Comparison of ENCODE assay signal across 15 mouse cellular contexts in genomic region chr9:95255844-95256243, GRCm38 (mm10).
"Had no signal": no experiment of that assay in that cellular context is flagged by ENCODE, and none has a peak within 500 bp of the region (broad histone marks: within the 10 kb centered on the region; RNA-seq: fewer than 3 reads in every experiment).

No protein-coding gene starts in this region.

- H3K27ac ChIP-seq: kidney, postnatal 0 days; limb, embryonic 13.5 days; liver, embryonic 14.5 days; midbrain, embryonic 10.5 days; neural tube, embryonic 15.5 days; stomach, postnatal 0 days had no signal

- H3K4me2 ChIP-seq: limb, embryonic 13.5 days; neural tube, embryonic 15.5 days had no signal

- H3K36me3 ChIP-seq: limb, embryonic 13.5 days; midbrain, embryonic 10.5 days; neural tube, embryonic 15.5 days had no signal

- H3K4me3 ChIP-seq: limb, embryonic 13.5 days; midbrain, embryonic 10.5 days; myocyte; neural tube, embryonic 15.5 days had no signal

- DNase-seq: kidney, adult 9 months; kidney, postnatal 36 days; left cerebral cortex, postnatal 4 days; lung, adult 18-20 months; midbrain, embryonic 14.5 days; right cerebral cortex, adult 18-20 months; right cerebral cortex, postnatal 25 days; thymus, postnatal 4 days had no signal

- H3K9me3 ChIP-seq: limb, embryonic 13.5 days; midbrain, embryonic 10.5 days; neural tube, embryonic 15.5 days had no signal

- H3K9ac ChIP-seq: limb, embryonic 13.5 days; liver, embryonic 14.5 days; neural tube, embryonic 15.5 days had no signal

- H3K4me1 ChIP-seq: limb, embryonic 13.5 days; midbrain, embryonic 10.5 days; neural tube, embryonic 15.5 days had no signal

- H3K27me3 ChIP-seq: limb, embryonic 13.5 days; neural tube, embryonic 15.5 days had no signal
